Mouse (Mus musculus): ENCODE results near the gene Dync1h1.

- no peak for TF ChIP-seq POLR2A (IDR thresholded peaks at IDR 0.05; ENCODE audit: low read depth, low read length)
- TF ChIP-seq RAD21 (IDR thresholded peaks at IDR 0.05; ENCODE audit: low read depth, low read length) = no peak
- TF ChIP-seq CTCF (conservative IDR thresholded peaks at IDR 0.05 in 1 of 2, IDR thresholded peaks at IDR 0.05 in 1 of 2; ENCODE audit: low read depth in 2 of 2, low read length in 2 of 2) = no peak
- no peak for TF ChIP-seq ZNF384 (IDR thresholded peaks at IDR 0.05; ENCODE audit: low read depth, low read length)
- no peak for TF ChIP-seq USF1 (IDR thresholded peaks at IDR 0.05; ENCODE audit: low read depth, low read length)
- TF ChIP-seq MAZ (IDR thresholded peaks at IDR 0.05; ENCODE audit: low read depth, low read length) = no peak
- no peak for TF ChIP-seq MAX (IDR thresholded peaks at IDR 0.05; ENCODE audit: low read length)
- TF ChIP-seq KAT2A (IDR thresholded peaks at IDR 0.05; ENCODE audit: insufficient replicate concordance, low read length) = no peak
- no peak for TF ChIP-seq BHLHE40 (IDR thresholded peaks at IDR 0.05; ENCODE audit: low read depth, low read length)
- TF ChIP-seq TCF12 (IDR thresholded peaks at IDR 0.05; ENCODE audit: low read depth, low read length) = no peak
- TF ChIP-seq RCOR1 (conservative IDR thresholded peaks at IDR 0.05; ENCODE audit: low read depth, low read length) = no peak
- TF ChIP-seq ETS1 (conservative IDR thresholded peaks at IDR 0.05; ENCODE audit: low read depth, low read length) = no peak
- no peak for TF ChIP-seq SMC3 (IDR thresholded peaks at IDR 0.05; ENCODE audit: low read depth, low read length)
- no peak for TF ChIP-seq ELF1 (IDR thresholded peaks at IDR 0.05; ENCODE audit: low read depth, low read length)
Observed at GRCm38 (mm10) chr12:110590804-110591259, 10.4 kb upstream of the Dync1h1 start.

Measured in CH12.LX (cell line).